Mouse (Mus musculus) spleen, adult 2 months (tissue): ENCODE data around the gene Ogdh.

Experiments
- CTCF ChIP-seq: fragments of 200-500 bp; IDR thresholded peaks from 2 replicates; pipeline ENCODE4 v1.5.1; 2011; ENCODE audit warnings: mild to moderate bottlenecking, inconsistent platforms; ENCODE audit not compliant: insufficient read depth, insufficient read length, insufficient replicate concordance; ENCODE audit errors: extremely low read depth
- POLR2A ChIP-seq: fragments of 200-500 bp; IDR thresholded peaks from 2 replicates; pipeline ENCODE4 v1.6.1; 2011; ENCODE audit warnings: low read depth, low read length, inconsistent platforms

DNA sequence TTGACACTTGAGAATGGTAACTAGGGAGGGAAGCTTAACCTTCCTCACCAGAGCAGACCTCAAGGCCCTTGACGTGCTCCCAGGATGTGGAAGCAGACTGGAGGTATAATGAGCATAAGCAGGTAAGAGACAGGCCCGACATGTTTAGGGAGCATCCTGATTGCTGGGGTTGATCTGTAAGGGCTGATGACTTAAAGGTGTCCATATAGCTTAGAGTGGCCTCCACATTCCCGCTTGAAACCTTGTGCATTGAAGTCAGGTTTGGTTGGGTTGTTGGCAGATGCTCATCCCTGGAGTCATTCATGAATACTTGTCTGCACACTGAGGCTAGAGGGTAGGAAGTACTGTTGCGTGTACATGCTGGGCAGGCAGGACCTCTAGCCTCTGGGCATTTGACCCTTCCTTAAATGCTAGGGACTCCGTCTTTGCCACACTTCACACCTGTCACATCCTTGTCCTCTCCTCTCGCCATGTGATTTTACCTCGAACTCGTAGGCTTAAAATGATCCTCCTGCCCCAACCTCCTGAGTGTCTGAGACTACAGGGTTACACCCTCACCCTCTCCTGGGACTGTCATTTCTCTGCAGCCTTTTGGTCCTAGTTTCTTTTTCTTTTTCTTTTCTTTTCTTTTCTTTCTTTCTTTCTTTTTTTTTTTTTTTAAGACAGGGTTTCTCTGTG lies 99.1 kb downstream of the Ogdh start:
- TF ChIP-seq CTCF (no peak), POLR2A (no peak)
